Mouse (Mus musculus) myocyte (in vitro differentiated cells): ENCODE data around the gene Prune1. TPM values are rescaled to one million over a fixed set of nuclear protein-coding genes. Genes with fewer than 3 reads are reported as not detected.

Experiments
- H3K27me3 ChIP-seq: one replicate; pipeline ENCODE4 v1.6.1; 2011; ENCODE audit not compliant: control insufficient read depth, insufficient read depth, insufficient read length
- H3K36me3 ChIP-seq: one replicate; pipeline ENCODE4 v1.6.1; 2011; ENCODE audit not compliant: control insufficient read depth, insufficient read depth
- H3K4me2 ChIP-seq: one replicate; pipeline ENCODE4 v1.6.1; 2011; ENCODE audit warnings: low read depth, control low read depth
- H3K4me3 ChIP-seq: one replicate; pipeline ENCODE4 v1.5.1; 2011; ENCODE audit warnings: mild to moderate bottlenecking, control low read depth, moderate library complexity
- H3K79me2 ChIP-seq: one replicate; pipeline ENCODE4 v1.6.1; 2011; ENCODE audit not compliant: control insufficient read depth, insufficient read depth
- H3ac ChIP-seq: one replicate; pipeline ENCODE4 v1.6.1; 2011; ENCODE audit not compliant: control insufficient read depth, insufficient read length
- CEBPB ChIP-seq: IDR thresholded peaks from 2 replicates; pipeline ENCODE4 v1.6.1; 2011; ENCODE audit warnings: mild to moderate bottlenecking, moderate library complexity; ENCODE audit not compliant: poor library complexity, insufficient read depth, severe bottlenecking
- E2F4 ChIP-seq: IDR thresholded peaks from one replicate; pipeline ENCODE4 v1.6.1; 2011; ENCODE audit warnings: mild to moderate bottlenecking, control low read depth, moderate library complexity; ENCODE audit not compliant: insufficient read depth
- MAX ChIP-seq: IDR thresholded peaks from one replicate; pipeline ENCODE4 v1.6.1; 2011; ENCODE audit warnings: low read depth, mild to moderate bottlenecking, control low read depth
- MYOD1 ChIP-seq, 3 experiments: IDR thresholded peaks; one replicate each; pipeline ENCODE4 v1.6.1; 2011; ENCODE audit warnings: control low read depth in 2 of 3, low read depth in 2 of 3, mild to moderate bottlenecking in 2 of 3, moderate library complexity in 1 of 3; ENCODE audit not compliant: insufficient read length in 2 of 3, control insufficient read depth in 1 of 3
- MYOG ChIP-seq, 3 experiments: IDR thresholded peaks; one replicate each; pipeline ENCODE4 v1.6.1; 2011; ENCODE audit warnings: control low read depth in 2 of 3, low read depth in 2 of 3, mild to moderate bottlenecking in 2 of 3; ENCODE audit not compliant: insufficient read length in 2 of 3, control insufficient read depth in 1 of 3, insufficient read depth in 1 of 3
- POLR2A ChIP-seq: IDR thresholded peaks from one replicate; pipeline ENCODE4 v1.6.1; 2011; ENCODE audit warnings: low read depth, mild to moderate bottlenecking, control low read depth, moderate library complexity; ENCODE audit not compliant: insufficient read length
- POLR2AphosphoS2 ChIP-seq: IDR thresholded peaks from one replicate; pipeline ENCODE4 v1.6.1; 2011; ENCODE audit warnings: low read depth, control low read depth; ENCODE audit not compliant: insufficient read length
- REST ChIP-seq: IDR thresholded peaks from one replicate; pipeline ENCODE4 v1.6.1; 2011; ENCODE audit warnings: mild to moderate bottlenecking, control low read depth, moderate library complexity; ENCODE audit not compliant: insufficient read depth, insufficient read length
- SRF ChIP-seq: IDR thresholded peaks from one replicate; pipeline ENCODE4 v1.6.1; 2011; ENCODE audit warnings: low read depth; ENCODE audit not compliant: control insufficient read depth, insufficient read length
- TCF12 ChIP-seq: IDR thresholded peaks from one replicate; pipeline ENCODE4 v1.6.1; 2011; ENCODE audit warnings: mild to moderate bottlenecking, control low read depth; ENCODE audit not compliant: poor library complexity, insufficient read depth, severe bottlenecking
- TCF3 ChIP-seq: IDR thresholded peaks from one replicate; pipeline ENCODE4 v1.6.1; 2011; ENCODE audit warnings: low read depth, control low read depth; ENCODE audit not compliant: insufficient read length
- USF1 ChIP-seq: IDR thresholded peaks from one replicate; pipeline ENCODE4 v1.6.1; 2011; ENCODE audit warnings: low read depth, mild to moderate bottlenecking, control low read depth, moderate library complexity
- polyA plus RNA-seq: library from polyadenylated mRNA; unstranded; fragments of >200 nt; fragmentation: generic; extraction: Trizol; gene quantifications from one replicate; pipeline ENCODE4 v1.2.1, GENCODE M21; 2012; ENCODE audit warnings: missing spikeins

Gene Prune1
- polyA plus RNA-seq, 1 experiment, result 43.1 TPM

- TF ChIP-seq MYOG (IDR thresholded peaks at IDR 0.05; ENCODE audit: control insufficient read depth in 1 of 3, insufficient read depth in 1 of 3, insufficient read length in 2 of 3, low read depth in 2 of 3) (peak in 1 of 3 experiments; percentile 27), CEBPB (no peak), REST (no peak), POLR2A (no peak)
- no peak within 1 kb of the TSS for H3ac ChIP-seq
Measured at GRCm38 (mm10) chr3:95307100-95307499, 25.2 kb upstream of the Prune1 start, which contains the start of gene Anxa9. Gene Anxa9 (minus strand): TSS chr3:95307176.

DNA sequence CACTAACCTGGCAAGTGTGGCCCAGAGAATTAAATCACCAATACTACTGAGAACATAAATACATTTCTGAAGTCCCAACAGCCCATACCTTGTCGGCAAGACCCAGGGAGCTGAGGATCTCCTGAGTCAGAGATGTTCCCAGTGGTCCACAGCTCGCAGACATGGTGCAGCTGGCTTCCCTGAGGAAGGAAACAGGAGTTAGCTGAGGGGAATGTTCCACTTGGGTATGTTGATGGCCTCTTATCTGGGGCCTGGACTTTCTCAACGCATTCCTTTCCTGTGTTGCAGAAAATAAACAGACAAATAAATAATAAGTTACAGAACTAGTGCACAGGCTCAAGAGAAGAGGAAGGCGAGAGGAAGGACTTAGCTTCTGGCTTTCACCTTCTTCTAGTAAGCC is 24.4 kb upstream of the Prune1 start:
- Histone ChIP-seq H3K4me2 (no peak overlapping the region), H3ac (no peak overlapping the region), H3K27me3 (no peaks in the 10 kb centered on the region), H3K36me3 (no peaks in the 10 kb centered on the region), H3K4me3 (no peak overlapping the region), H3K79me2 (no peaks in the 10 kb centered on the region)
- TF ChIP-seq USF1 (no peak), MYOG (IDR thresholded peaks at IDR 0.05; ENCODE audit: control insufficient read depth in 1 of 3, insufficient read depth in 1 of 3, insufficient read length in 2 of 3, low read depth in 2 of 3) (no peak), MAX (no peak), MYOD1 (IDR thresholded peaks at IDR 0.05; ENCODE audit: control insufficient read depth in 1 of 3, insufficient read length in 2 of 3, low read depth in 2 of 3) (no peak), POLR2A (no peak)

More at GRCm38 (mm10) chr3:95307100-95307499, 25.2 kb upstream of the Prune1 start, which contains the start of gene Anxa9:
- Histone ChIP-seq H3K4me3 (no peak within 1 kb of the TSS), H3K27me3 (no peaks in the 10 kb centered on the region), H3K4me2 (no peak within 1 kb of the TSS), H3K36me3 (no peaks in the 10 kb centered on the region), H3K79me2 (no peaks in the 10 kb centered on the region)

GRCm38 (mm10) chr3:95301204-95301796 is 19.4 kb upstream of the Prune1 start:
- no peak for TF ChIP-seq POLR2A
- TF ChIP-seq USF1, result no peak
- no peak for TF ChIP-seq REST
- TF ChIP-seq SRF, result no peak
- Histone ChIP-seq H3ac (no peak overlapping the region), H3K36me3 (peaks cover 2% of the 10 kb centered on the region), H3K4me2 (no peak overlapping the region), H3K79me2 (no peaks in the 10 kb centered on the region), H3K4me3 (no peak overlapping the region), H3K27me3 (no peaks in the 10 kb centered on the region)

DNA sequence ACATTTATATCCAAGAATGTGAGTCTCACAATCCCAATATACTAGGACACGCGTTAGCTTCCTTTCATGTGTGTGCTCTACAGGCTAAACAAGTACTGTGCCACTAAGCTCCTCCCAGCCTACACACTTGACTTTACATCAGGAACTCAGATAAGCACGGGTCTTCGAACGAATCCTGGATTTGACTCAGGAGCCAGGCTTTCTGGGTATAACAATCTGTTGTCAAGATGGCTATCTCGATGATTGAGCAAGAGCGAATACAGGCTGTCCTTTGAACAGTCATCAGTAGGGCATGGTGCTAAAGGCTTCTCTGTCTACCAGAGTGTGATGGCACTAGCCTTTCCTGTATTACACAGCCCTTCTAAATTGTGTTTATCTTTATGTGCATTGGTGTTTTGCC is 16.1 kb upstream of the Prune1 start:
- TF ChIP-seq E2F4 (no peak), MYOD1 (IDR thresholded peaks at IDR 0.05; ENCODE audit: control insufficient read depth in 1 of 3, insufficient read length in 2 of 3, low read depth in 2 of 3) (no peak), MAX (no peak), TCF12 (no peak), TCF3 (no peak)
- H3K4me3 ChIP-seq, result no peak overlapping the region
- H3K79me2 ChIP-seq, result no peaks in the 10 kb centered on the region

DNA sequence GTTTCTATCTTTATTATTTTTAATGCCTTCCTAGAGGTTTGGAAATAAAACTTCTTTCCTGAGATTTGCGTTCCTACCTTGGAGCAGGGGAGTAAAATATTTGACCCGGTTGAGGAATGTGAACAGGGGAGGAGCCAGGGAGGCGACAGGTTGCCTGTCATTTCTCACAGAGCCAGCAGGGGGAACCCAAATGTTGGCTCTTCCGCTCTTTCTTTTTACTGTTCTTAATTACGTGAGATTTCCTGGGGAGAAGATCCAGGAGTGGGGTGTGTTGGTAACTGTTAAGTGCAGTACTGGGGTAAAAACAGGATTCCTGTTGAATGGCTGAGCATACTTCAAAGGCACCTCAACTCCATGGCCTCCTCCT is 14.2 kb upstream of the Prune1 start:
- Histone ChIP-seq H3K4me2 (no peak overlapping the region), H3K79me2 (no peaks in the 10 kb centered on the region), H3K36me3 (peaks cover 11% of the 10 kb centered on the region), H3K4me3 (no peak overlapping the region), H3K27me3 (no peaks in the 10 kb centered on the region), H3ac (no peak overlapping the region)
- no peak for TF ChIP-seq TCF12
- no peak for TF ChIP-seq POLR2A
- no peak for TF ChIP-seq MYOD1 (IDR thresholded peaks at IDR 0.05; ENCODE audit: control insufficient read depth in 1 of 3, insufficient read length in 2 of 3, low read depth in 2 of 3)
- TF ChIP-seq E2F4, result no peak
- no peak for TF ChIP-seq USF1
- TF ChIP-seq TCF3, result no peak
- TF ChIP-seq CEBPB, result no peak
- TF ChIP-seq REST, result no peak
- TF ChIP-seq MYOG (IDR thresholded peaks at IDR 0.05; ENCODE audit: control insufficient read depth in 1 of 3, insufficient read depth in 1 of 3, insufficient read length in 2 of 3, low read depth in 2 of 3), result no peak
- TF ChIP-seq POLR2AphosphoS2, result no peak
- no peak for TF ChIP-seq SRF
- TF ChIP-seq MAX, result no peak

More for the DNA sequence above, 16.1 kb upstream of the Prune1 start:
- Histone ChIP-seq H3K4me2 (no peak overlapping the region), H3K27me3 (no peaks in the 10 kb centered on the region), H3K36me3 (peaks cover 11% of the 10 kb centered on the region), H3ac (no peak overlapping the region)
